In genomic region chrX:21062544-21062890, GRCm38 (mm10) we compare ENCODE assay signal across 9 mouse cellular contexts. TPM values are rescaled to one million over a fixed set of nuclear protein-coding genes. Genes with fewer than 3 reads are reported as not detected.
A peak's percentile ranks its signal among the peaks of the same experiment; 100 is the strongest.
DNase-seq lines count a peak whose midpoint lies in the region; ATAC-seq and TF ChIP-seq lines count a peak whose summit lies in the region.
"Had no signal": no experiment of that assay in that cellular context is flagged by ENCODE, and none has a peak within 500 bp of the region (broad histone marks: within the 10 kb centered on the region; RNA-seq: fewer than 3 reads in every experiment).

No protein-coding gene starts in this region.

- no peak overlapping the region for H3K27ac ChIP-seq in heart, embryonic 16.5 days (ENCODE audit: low read length)
- no peak overlapping the region for H3K27ac ChIP-seq in embryonic facial prominence, embryonic 11.5 days (replicated peaks; ENCODE audit: low read depth, low read length)
- H3K27ac ChIP-seq in hindbrain, embryonic 16.5 days (ENCODE audit: low read depth, low read length), result peak overlapping the region; percentile 67
- H3K27ac ChIP-seq in midbrain, embryonic 15.5 days, result peak overlapping the region; percentile 69
- no peak overlapping the region for H3K27ac ChIP-seq in thymus, adult 2 months (ENCODE audit: control insufficient read depth, insufficient read depth, low read length)

- H3K27me3 ChIP-seq in heart, embryonic 16.5 days (ENCODE audit: control insufficient read depth, insufficient read depth, low read length), result no peaks in the 10 kb centered on the region
- no peaks in the 10 kb centered on the region for H3K27me3 ChIP-seq in embryonic facial prominence, embryonic 11.5 days (ENCODE audit: control insufficient read depth, insufficient read depth, low read length)
- H3K27me3 ChIP-seq in hindbrain, embryonic 16.5 days (replicated peaks; ENCODE audit: control insufficient read depth, insufficient read depth, low read length), result no peaks in the 10 kb centered on the region
- H3K27me3 ChIP-seq in midbrain, embryonic 15.5 days (replicated peaks), result no peaks in the 10 kb centered on the region
- H3K27me3 ChIP-seq in thymus, adult 2 months (ENCODE audit: control insufficient read depth, insufficient read depth, low read length), result no peaks in the 10 kb centered on the region

- 74% methylated on average over 3 of the region's 3 CpGs for WGBS in heart, embryonic 16.5 days
- 74% methylated on average over 3 of the region's 3 CpGs for WGBS in embryonic facial prominence, embryonic 11.5 days
- WGBS in hindbrain, embryonic 16.5 days, result 80% methylated on average over 3 of the region's 3 CpGs
- 76% methylated on average over 3 of the region's 3 CpGs for WGBS in midbrain, embryonic 15.5 days
- WGBS in thymus, adult 2 months, result 94% methylated on average over 3 of the region's 3 CpGs

- no peak for TF ChIP-seq POLR2A in thymus, adult 2 months (IDR thresholded peaks at IDR 0.05; ENCODE audit: control insufficient read depth, extremely low read depth, insufficient read depth, low read length, poor library complexity)

- DNase-seq in heart, postnatal 36 days, result no peak
- no peak for DNase-seq in embryonic facial prominence, embryonic 11.5 days (ENCODE audit: low spot score)
- DNase-seq in layer of hippocampus, postnatal 10 days (ENCODE audit: low spot score in 2 of 2), result no peak
- DNase-seq in thymus, postnatal 4 days, result no peak
- DNase-seq in thymus, adult 2 months, result no peak

- no peaks in the 10 kb centered on the region for H3K36me3 ChIP-seq in heart, embryonic 16.5 days (ENCODE audit: control insufficient read depth, insufficient read depth)
- no peaks in the 10 kb centered on the region for H3K36me3 ChIP-seq in embryonic facial prominence, embryonic 11.5 days (replicated peaks; ENCODE audit: control insufficient read depth, insufficient read depth, low read depth, low read length)
- H3K36me3 ChIP-seq in hindbrain, embryonic 16.5 days (ENCODE audit: control insufficient read depth, insufficient read depth, low read length), result no peaks in the 10 kb centered on the region
- no peaks in the 10 kb centered on the region for H3K36me3 ChIP-seq in midbrain, embryonic 15.5 days (replicated peaks)
- H3K36me3 ChIP-seq in thymus, adult 2 months (ENCODE audit: control insufficient read depth, insufficient read depth, low read length), result no peaks in the 10 kb centered on the region

- H3K4me3 ChIP-seq in heart, embryonic 16.5 days (ENCODE audit: low read length), result peak overlapping the region; percentile 64; the same call in 1 of the 2 replicates
- peak overlapping the region; percentile 45 for H3K4me3 ChIP-seq in embryonic facial prominence, embryonic 11.5 days (ENCODE audit: low read depth, low read length)
- peak overlapping the region; percentile 52 for H3K4me3 ChIP-seq in hindbrain, embryonic 16.5 days (ENCODE audit: low read length)
- H3K4me3 ChIP-seq in midbrain, embryonic 15.5 days, result peak overlapping the region; percentile 51
- no peak overlapping the region for H3K4me3 ChIP-seq in thymus, adult 2 months (ENCODE audit: control insufficient read depth, insufficient read depth, low read length)

- intact Hi-C loops in heart, postnatal 36 days (cut with DNase I), result loop anchor here (1.0 kb wide), 1 partner anchor 27 kb away; the partner anchor contains the start of gene Zfp300

- no peaks in the 10 kb centered on the region for H3K9me3 ChIP-seq in heart, embryonic 16.5 days (replicated peaks; ENCODE audit: control insufficient read depth, low read length)
- no peaks in the 10 kb centered on the region for H3K9me3 ChIP-seq in embryonic facial prominence, embryonic 11.5 days (replicated peaks; ENCODE audit: control insufficient read depth, low read length)
- H3K9me3 ChIP-seq in hindbrain, embryonic 16.5 days (ENCODE audit: control insufficient read depth, low read length), result no peaks in the 10 kb centered on the region
- H3K9me3 ChIP-seq in midbrain, embryonic 15.5 days, result no peaks in the 10 kb centered on the region

- no peak for ATAC-seq in heart, embryonic 16.5 days (replicated peaks; ENCODE audit: extremely low read depth, insufficient read depth, low FRiP score)
- ATAC-seq in embryonic facial prominence, embryonic 11.5 days (replicated peaks; ENCODE audit: insufficient number of reproducible peaks, low FRiP score, low TSS enrichment, low read depth), result no peak
- ATAC-seq in hindbrain, embryonic 16.5 days, result peak; percentile 15; the same call in 1 of the 2 replicates
- ATAC-seq in midbrain, embryonic 15.5 days (replicated peaks), result peak; percentile 40

- no peak for TF ChIP-seq CTCF in thymus, adult 2 months (IDR thresholded peaks at IDR 0.05; ENCODE audit: borderline replicate concordance, control insufficient read depth, extremely low read depth, insufficient read depth, low read length, poor library complexity)

- no peaks in the 10 kb centered on the region for H3K4me1 ChIP-seq in heart, embryonic 16.5 days (ENCODE audit: control insufficient read depth, insufficient read depth, low read length)
- no peaks in the 10 kb centered on the region for H3K4me1 ChIP-seq in embryonic facial prominence, embryonic 11.5 days (ENCODE audit: control insufficient read depth, insufficient read depth, low read length)
- no peaks in the 10 kb centered on the region; the same call in 1 of the 2 replicates for H3K4me1 ChIP-seq in hindbrain, embryonic 16.5 days (ENCODE audit: control insufficient read depth, insufficient read depth, low read depth, low read length)
- H3K4me1 ChIP-seq in midbrain, embryonic 15.5 days, result no peaks in the 10 kb centered on the region
- no peaks in the 10 kb centered on the region; the same call in 1 of the 2 replicates for H3K4me1 ChIP-seq in thymus, adult 2 months (replicated peaks; ENCODE audit: control insufficient read depth, insufficient read depth, low read length)

- H3K4me2 ChIP-seq in heart, embryonic 16.5 days (ENCODE audit: low read depth, low read length), result peak overlapping the region; percentile 61
- H3K4me2 ChIP-seq in embryonic facial prominence, embryonic 11.5 days (ENCODE audit: low read depth, low read length), result no peak overlapping the region
- peak overlapping the region; percentile 52 for H3K4me2 ChIP-seq in hindbrain, embryonic 16.5 days (ENCODE audit: low read length)
- H3K4me2 ChIP-seq in midbrain, embryonic 15.5 days, result peak overlapping the region; percentile 50

- no peak overlapping the region for H3K9ac ChIP-seq in heart, embryonic 16.5 days (ENCODE audit: low read length)
- H3K9ac ChIP-seq in embryonic facial prominence, embryonic 11.5 days (replicated peaks; ENCODE audit: low read length), result no peak overlapping the region; the same call in 1 of the 2 replicates
- peak overlapping the region; percentile 47; the same call in 1 of the 2 replicates for H3K9ac ChIP-seq in hindbrain, embryonic 16.5 days (ENCODE audit: low read depth, low read length)
- H3K9ac ChIP-seq in midbrain, embryonic 15.5 days, result peak overlapping the region; percentile 32; the same call in 1 of the 2 replicates

RNA-seq across cellular contexts. Expression of gene Zfp182, which starts 0.4 kb away (rescaled TPM):
- 3.3 and 4.4 TPM in 2 replicates for polyA plus RNA-seq in heart, embryonic 16.5 days (2015; fragmentation: Nextera tagmentation; extraction: Ambion mirVana)
- total RNA-seq in heart, postnatal 36 days (2021), result 1 to 10 TPM; 3.5 to 3.6 TPM
- polyA plus RNA-seq in embryonic facial prominence, embryonic 11.5 days (2014; fragmentation: Nextera tagmentation; extraction: Ambion mirVana), result 6.4 and 6.7 TPM in 2 replicates
- 6.8 and 7.8 TPM in 2 replicates for polyA plus RNA-seq in hindbrain, embryonic 16.5 days (2015; fragmentation: Nextera tagmentation; extraction: Ambion mirVana)
- 7.4 and 9.4 TPM in 2 replicates for polyA plus RNA-seq in midbrain, embryonic 15.5 days (2015; fragmentation: Nextera tagmentation; extraction: Ambion mirVana)
- total RNA-seq in layer of hippocampus, postnatal 10 days (2021), result 1 to 10 TPM; 8.3 to 9.3 TPM
- polyA plus RNA-seq in thymus, adult 2 months (2012; rRNA removed), result 1.5 and 2.3 TPM in 2 replicates

RNA-seq across cellular contexts. Expression of gene Spaca5, which starts 5.7 kb away (rescaled TPM):
- not detected in 2 replicates for polyA plus RNA-seq in heart, embryonic 16.5 days (2015; fragmentation: Nextera tagmentation; extraction: Ambion mirVana)
- total RNA-seq in heart, postnatal 36 days (2021), result not detected
- not detected in 2 replicates for polyA plus RNA-seq in embryonic facial prominence, embryonic 11.5 days (2014; fragmentation: Nextera tagmentation; extraction: Ambion mirVana)
- not detected in 2 replicates for polyA plus RNA-seq in hindbrain, embryonic 16.5 days (2015; fragmentation: Nextera tagmentation; extraction: Ambion mirVana)
- not detected in 2 replicates for polyA plus RNA-seq in midbrain, embryonic 15.5 days (2015; fragmentation: Nextera tagmentation; extraction: Ambion mirVana)
- not detected for total RNA-seq in layer of hippocampus, postnatal 10 days (2021)
- not detected in 2 replicates for polyA plus RNA-seq in thymus, adult 2 months (2012; rRNA removed)
- total RNA-seq: layer of hippocampus, adult 8-10 months had no signal

RNA-seq across cellular contexts. Expression of gene Zfp300, which starts 26.8 kb away (rescaled TPM):
- 0.60 and 0.77 TPM in 2 replicates for polyA plus RNA-seq in heart, embryonic 16.5 days (2015; fragmentation: Nextera tagmentation; extraction: Ambion mirVana)
- total RNA-seq in heart, postnatal 36 days (2021), result under 1 TPM; 0.14 to 0.31 TPM
- 3.2 and 3.3 TPM in 2 replicates for polyA plus RNA-seq in embryonic facial prominence, embryonic 11.5 days (2014; fragmentation: Nextera tagmentation; extraction: Ambion mirVana)
- polyA plus RNA-seq in hindbrain, embryonic 16.5 days (2015; fragmentation: Nextera tagmentation; extraction: Ambion mirVana), result 4.5 and 5.8 TPM in 2 replicates
- 4.3 and 5.3 TPM in 2 replicates for polyA plus RNA-seq in midbrain, embryonic 15.5 days (2015; fragmentation: Nextera tagmentation; extraction: Ambion mirVana)
- total RNA-seq in layer of hippocampus, postnatal 10 days (2021), result 1 to 10 TPM; 4.0 to 4.4 TPM
- 0.05 TPM in 2 replicates for polyA plus RNA-seq in thymus, adult 2 months (2012; rRNA removed)

RNA-seq across cellular contexts. Expression of gene Ssxa1, which starts 53.1 kb away (rescaled TPM):
- not detected in 2 replicates for polyA plus RNA-seq in heart, embryonic 16.5 days (2015; fragmentation: Nextera tagmentation; extraction: Ambion mirVana)
- total RNA-seq in heart, postnatal 36 days (2021), result not detected
- polyA plus RNA-seq in embryonic facial prominence, embryonic 11.5 days (2014; fragmentation: Nextera tagmentation; extraction: Ambion mirVana), result not detected in 2 replicates
- polyA plus RNA-seq in hindbrain, embryonic 16.5 days (2015; fragmentation: Nextera tagmentation; extraction: Ambion mirVana), result not detected in 2 replicates
- polyA plus RNA-seq in midbrain, embryonic 15.5 days (2015; fragmentation: Nextera tagmentation; extraction: Ambion mirVana), result not detected in 2 replicates
- total RNA-seq in layer of hippocampus, postnatal 10 days (2021), result not detected
- not detected in 2 replicates for polyA plus RNA-seq in thymus, adult 2 months (2012; rRNA removed)
- total RNA-seq: layer of hippocampus, adult 8-10 months had no signal

Comparison
In these comparisons a context has a peak if more than half of its experiments do, and no peak if none do; other contexts are left out.
1. ATAC-seq: peak in hindbrain, embryonic 16.5 days (single experiment) and midbrain, embryonic 15.5 days (single experiment); none in heart, embryonic 16.5 days (single experiment) and embryonic facial prominence, embryonic 11.5 days (single experiment).
2. H3K27ac ChIP-seq: peak in hindbrain, embryonic 16.5 days (single experiment) and midbrain, embryonic 15.5 days (single experiment); none in heart, embryonic 16.5 days (single experiment), embryonic facial prominence, embryonic 11.5 days (single experiment) and thymus, adult 2 months (single experiment).
3. H3K9ac ChIP-seq: peak in hindbrain, embryonic 16.5 days (single experiment) and midbrain, embryonic 15.5 days (single experiment); none in heart, embryonic 16.5 days (single experiment) and embryonic facial prominence, embryonic 11.5 days (single experiment).